In genomic region chr2:69829680-69830079, GRCm38 (mm10) we compare ENCODE assay signal across 18 mouse cellular contexts. TPM values are rescaled to one million over a fixed set of nuclear protein-coding genes. Genes with fewer than 3 reads are reported as not detected.
A peak's percentile ranks its signal among the peaks of the same experiment; 100 is the strongest.
DNase-seq lines count a peak whose midpoint lies in the region; ATAC-seq and TF ChIP-seq lines count a peak whose summit lies in the region.
"Had no signal": no experiment of that assay in that cellular context is flagged by ENCODE, and none has a peak within 500 bp of the region (broad histone marks: within the 10 kb centered on the region; RNA-seq: fewer than 3 reads in every experiment).

No protein-coding gene starts in this region.

- no peaks in the 10 kb centered on the region; a peak in 2 of 4 replicates for H3K36me3 ChIP-seq in MEL (ENCODE audit: control insufficient read depth in 1 of 2, insufficient read depth in 2 of 2, low read length in 2 of 2)
- H3K36me3 ChIP-seq in liver, embryonic 16.5 days (ENCODE audit: control insufficient read depth, insufficient read depth): peaks cover 31% of the 10 kb centered on the region

- H3K27me3 ChIP-seq in MEL (ENCODE audit: control insufficient read depth in 1 of 2, insufficient read depth in 2 of 2, low read length in 2 of 2): no peaks in the 10 kb centered on the region
- H3K27me3 ChIP-seq in liver, embryonic 16.5 days (ENCODE audit: control insufficient read depth, insufficient read depth, low read depth, low read length): no peaks in the 10 kb centered on the region
- H3K27me3 ChIP-seq: embryonic facial prominence, embryonic 12.5 days; forebrain, embryonic 15.5 days had no signal

- no peak for TF ChIP-seq CTCF in left cerebral cortex, adult 2 months (IDR thresholded peaks at IDR 0.05)
- TF ChIP-seq CTCF in MEL (IDR thresholded peaks at IDR 0.05 in 2 of 3, conservative IDR thresholded peaks at IDR 0.05 in 1 of 3; ENCODE audit: control insufficient read depth in 1 of 3, insufficient read depth in 1 of 3, low read depth in 2 of 3, low read length in 3 of 3, poor library complexity in 1 of 3, severe bottlenecking in 1 of 3): no peak

- peaks cover 1% of the 10 kb centered on the region for H3K79me2 ChIP-seq in MEL (ENCODE audit: control insufficient read depth, insufficient read depth, low read length, poor library complexity)

- TF ChIP-seq POLR2A in MEL (IDR thresholded peaks at IDR 0.05; ENCODE audit: control insufficient read depth in 1 of 2, insufficient read depth in 1 of 2, low read depth in 1 of 2, low read length in 2 of 2, poor library complexity in 1 of 2): no peak

- TF ChIP-seq EP300 in MEL (IDR thresholded peaks at IDR 0.05; ENCODE audit: low read depth in 1 of 2, low read length in 2 of 2): peak; percentile 52 to 61; a peak in 3 of 4 replicates

- H3K4me1 ChIP-seq in MEL (ENCODE audit: control insufficient read depth in 1 of 2, insufficient read depth in 2 of 2, low read length in 2 of 2): no peaks in the 10 kb centered on the region
- H3K4me1 ChIP-seq in liver, embryonic 16.5 days (ENCODE audit: control insufficient read depth, low read depth, low read length): peaks cover 6% of the 10 kb centered on the region

- no peak overlapping the region for H3K9ac ChIP-seq in MEL (ENCODE audit: control insufficient read depth, low read depth, low read length, poor library complexity, severe bottlenecking)
- H3K9ac ChIP-seq in liver, embryonic 16.5 days (ENCODE audit: low read depth, low read length): no peak overlapping the region
- H3K9ac ChIP-seq: embryonic facial prominence, embryonic 12.5 days; forebrain, embryonic 15.5 days; hindbrain, embryonic 14.5 days had no signal

- H3K4me3 ChIP-seq in left cerebral cortex, adult 2 months: no peak overlapping the region
- no peak overlapping the region for H3K4me3 ChIP-seq in MEL (ENCODE audit: control insufficient read depth in 1 of 2, insufficient read depth in 1 of 2, low read depth in 2 of 2, low read length in 2 of 2)
- H3K4me3 ChIP-seq in liver, embryonic 16.5 days (ENCODE audit: low read depth, low read length): no peak overlapping the region
- H3K4me3 ChIP-seq: embryonic facial prominence, embryonic 12.5 days; forebrain, embryonic 15.5 days; gastrocnemius, adult 2 months; hindbrain, embryonic 10.5 days had no signal

- H3K9me3 ChIP-seq in MEL (replicated peaks; ENCODE audit: insufficient read depth, low read length): no peaks in the 10 kb centered on the region
- H3K9me3 ChIP-seq in liver, embryonic 16.5 days (replicated peaks; ENCODE audit: control insufficient read depth, low read length): no peaks in the 10 kb centered on the region
- H3K9me3 ChIP-seq: embryonic facial prominence, embryonic 12.5 days; forebrain, embryonic 15.5 days; hindbrain, embryonic 10.5 days had no signal

- 40% methylated on average over 2 of the region's 2 CpGs for WGBS in liver, embryonic 16.5 days (ENCODE audit: insufficient replicate concordance)

- peak overlapping the region; percentile 29; the same call in 1 of the 2 replicates for H3K27ac ChIP-seq in left cerebral cortex, adult 2 months
- H3K27ac ChIP-seq in MEL (ENCODE audit: control insufficient read depth, low read depth, low read length): no peak overlapping the region
- no peak overlapping the region for H3K27ac ChIP-seq in liver, embryonic 16.5 days (ENCODE audit: low read length)
- H3K27ac ChIP-seq: embryonic facial prominence, embryonic 12.5 days; forebrain, embryonic 15.5 days; gastrocnemius, adult 2 months; hindbrain, embryonic 10.5 days; hindbrain, embryonic 14.5 days had no signal

- H3K4me2 ChIP-seq in liver, embryonic 16.5 days (ENCODE audit: low read depth, low read length): no peak overlapping the region
- H3K4me2 ChIP-seq: embryonic facial prominence, embryonic 12.5 days; forebrain, embryonic 15.5 days; hindbrain, embryonic 14.5 days had no signal

- 0 out of 2 replicates have a peak, but pooled peaks have one; percentile 22 for ATAC-seq in common myeloid progenitor, adult 5-6 weeks (replicated peaks; ENCODE audit: low read depth, poor library complexity, severe bottlenecking)
- ATAC-seq in liver, embryonic 16.5 days (ENCODE audit: low read depth): peak; percentile 64
- ATAC-seq: forebrain, embryonic 15.5 days had no signal

- DNase-seq in left cerebral cortex, adult 2 months (ENCODE audit: extremely low spot score in 1 of 2, low spot score in 2 of 2): no peak
- DNase-seq in left cerebral cortex, postnatal 36 days (ENCODE audit: low spot score in 2 of 2): no peak
- DNase-seq in MEL (ENCODE audit: low read depth, low spot score): peak; percentile 45
- no peak for DNase-seq in right cerebral cortex, adult 18-20 months
- DNase-seq in frontal cortex, postnatal 25 days (ENCODE audit: low spot score in 2 of 2): no peak
- DNase-seq: adrenal gland, adult 8-10 months; adrenal gland, postnatal 36 days; cerebellum, adult 8-10 months; cerebellum, postnatal 14 days; gastrocnemius, adult 2 months; gastrocnemius, postnatal 25 days; heart, postnatal 10 days had no signal

- intact Hi-C loops in left cerebral cortex, adult 2 months (cut with DNase I): no loop called here
- intact Hi-C loops in left cerebral cortex, postnatal 36 days (cut with DNase I): no loop called here

- no peak for TF ChIP-seq RAD21 in MEL (IDR thresholded peaks at IDR 0.05; ENCODE audit: low read depth, low read length)

TF ChIP-seq in MEL, 35 proteins besides CTCF, POLR2A, EP300 and RAD21:
- TF ChIP-seq ZC3H11A (IDR thresholded peaks at IDR 0.05; ENCODE audit: low read depth, low read length) (no peak), GATA1 (IDR thresholded peaks at IDR 0.05; ENCODE audit: low read depth, low read length) (peak; percentile 32; the same call in 1 of the 2 replicates), MYB (IDR thresholded peaks at IDR 0.05; ENCODE audit: low read depth, low read length) (peak; percentile 45; the same call in 1 of the 2 replicates), TCF12 (IDR thresholded peaks at IDR 0.05; ENCODE audit: low read depth, low read length) (0 out of 2 replicates have a peak, but pooled peaks have one; percentile 9), ZKSCAN1 (IDR thresholded peaks at IDR 0.05; ENCODE audit: low read depth, low read length) (no peak), TAL1 (IDR thresholded peaks at IDR 0.05; ENCODE audit: low read length) (0 out of 2 replicates have a peak, but pooled peaks have one; percentile 8), UBTF (IDR thresholded peaks at IDR 0.05; ENCODE audit: borderline replicate concordance, insufficient read depth, low read depth, low read length) (no peak), SIN3A (IDR thresholded peaks at IDR 0.05; ENCODE audit: low read length) (0 out of 2 replicates have a peak, but pooled peaks have one; percentile 18)

RNA-seq across cellular contexts. Expression of gene Klhl23, which starts 7.9 kb away (rescaled TPM):
- 10 to 100 TPM; 49.2 to 53.7 TPM for total RNA-seq in left cerebral cortex, adult 2 months (2021)
- 10 to 100 TPM; 54.4 to 57.9 TPM for total RNA-seq in left cerebral cortex, postnatal 36 days (2021)
- total RNA-seq in MEL (2012; rRNA removed): 24.8 and 27.6 TPM in 2 replicates
- 100 to 1,000 TPM in 1 of 2 experiments, 10 to 100 TPM in 1; 31.4 to 238 TPM for polyA plus RNA-seq in MEL (2012; ENCODE audit: insufficient read depth in 1 of 2, insufficient read length in 2 of 2, low read depth in 1 of 2, low replicate concordance in 2 of 2, missing spikeins in 1 of 2)
- 18.2 and 28.2 TPM in 2 replicates for total RNA-seq in common myeloid progenitor, adult 5-6 weeks (2017)
- 19.6 and 22.4 TPM in 2 replicates for polyA plus RNA-seq in liver, embryonic 16.5 days (2015; fragmentation: Nextera tagmentation; extraction: Ambion mirVana)

RNA-seq across cellular contexts. Expression of gene Ssb, which starts 31.7 kb away (rescaled TPM):
- 100 to 1,000 TPM; 108 to 115 TPM for total RNA-seq in left cerebral cortex, adult 2 months (2021)
- total RNA-seq in left cerebral cortex, postnatal 36 days (2021): 100 to 1,000 TPM; 111 to 126 TPM
- 219 and 221 TPM in 2 replicates for total RNA-seq in MEL (2012; rRNA removed)
- polyA plus RNA-seq in MEL (2012; ENCODE audit: insufficient read depth in 1 of 2, insufficient read length in 2 of 2, low read depth in 1 of 2, low replicate concordance in 2 of 2, missing spikeins in 1 of 2): 1,000 to 10,000 TPM in 1 of 2 experiments, 100 to 1,000 TPM in 1; 357 to 1,377 TPM
- 696 and 720 TPM in 2 replicates for total RNA-seq in common myeloid progenitor, adult 5-6 weeks (2017)
- 103 and 116 TPM in 2 replicates for polyA plus RNA-seq in liver, embryonic 16.5 days (2015; fragmentation: Nextera tagmentation; extraction: Ambion mirVana)

RNA-seq across cellular contexts. Expression of gene Phospho2, which starts 40.3 kb away (rescaled TPM):
- 10 to 100 TPM; 23.3 to 25.1 TPM for total RNA-seq in left cerebral cortex, adult 2 months (2021)
- total RNA-seq in left cerebral cortex, postnatal 36 days (2021): 10 to 100 TPM; 20.3 to 24.5 TPM
- total RNA-seq in MEL (2012; rRNA removed): 11.8 and 13.2 TPM in 2 replicates
- polyA plus RNA-seq in MEL (2012; ENCODE audit: insufficient read depth in 1 of 2, insufficient read length in 2 of 2, low read depth in 1 of 2, low replicate concordance in 2 of 2, missing spikeins in 1 of 2): 10 to 100 TPM in 1 of 2 experiments, not detected in 1; 13.2 TPM
- total RNA-seq in common myeloid progenitor, adult 5-6 weeks (2017): 26.0 and 27.5 TPM in 2 replicates
- polyA plus RNA-seq in liver, embryonic 16.5 days (2015; fragmentation: Nextera tagmentation; extraction: Ambion mirVana): 10.5 and 11.0 TPM in 2 replicates

RNA-seq across cellular contexts. Expression of gene Ccdc173, which starts 40.3 kb away (rescaled TPM):
- total RNA-seq in left cerebral cortex, adult 2 months (2021): 1 to 10 TPM; 2.8 to 3.3 TPM
- 1 to 10 TPM; 2.4 to 3.1 TPM for total RNA-seq in left cerebral cortex, postnatal 36 days (2021)
- total RNA-seq in MEL (2012; rRNA removed): 0.85 and 1.1 TPM in 2 replicates
- polyA plus RNA-seq in MEL (2012; ENCODE audit: insufficient read depth in 1 of 2, insufficient read length in 2 of 2, low read depth in 1 of 2, low replicate concordance in 2 of 2, missing spikeins in 1 of 2): 1 to 10 TPM in 1 of 2 experiments, not detected in 1; 1.9 TPM
- 4.0 and 5.5 TPM in 2 replicates for total RNA-seq in common myeloid progenitor, adult 5-6 weeks (2017)
- polyA plus RNA-seq in liver, embryonic 16.5 days (2015; fragmentation: Nextera tagmentation; extraction: Ambion mirVana): 0.08 and 0.20 TPM in 2 replicates

RNA-seq across cellular contexts. Expression of gene Mettl5, which starts 55.7 kb away (rescaled TPM):
- total RNA-seq in left cerebral cortex, adult 2 months (2021): 10 to 100 TPM; 13.5 to 15.2 TPM
- 10 to 100 TPM; 11.4 to 12.8 TPM for total RNA-seq in left cerebral cortex, postnatal 36 days (2021)
- 27.5 and 32.3 TPM in 2 replicates for total RNA-seq in MEL (2012; rRNA removed)
- 10 to 100 TPM in 1 of 2 experiments, not detected in 1; 29.2 TPM for polyA plus RNA-seq in MEL (2012; ENCODE audit: insufficient read depth in 1 of 2, insufficient read length in 2 of 2, low read depth in 1 of 2, low replicate concordance in 2 of 2, missing spikeins in 1 of 2)
- 48.1 and 48.3 TPM in 2 replicates for total RNA-seq in common myeloid progenitor, adult 5-6 weeks (2017)
- 23.5 and 29.7 TPM in 2 replicates for polyA plus RNA-seq in liver, embryonic 16.5 days (2015; fragmentation: Nextera tagmentation; extraction: Ambion mirVana)
